Mouse (Mus musculus): ENCODE results near the gene Zscan29.
A peak's percentile ranks its signal among the peaks of the same experiment; 100 is the strongest.
"Not testable (repeated sequence)": the region's sequence is repeated elsewhere in the genome, so short reads cannot be mapped to it uniquely, and the experiment has no call there.

The Zscan29 gene

DNA sequence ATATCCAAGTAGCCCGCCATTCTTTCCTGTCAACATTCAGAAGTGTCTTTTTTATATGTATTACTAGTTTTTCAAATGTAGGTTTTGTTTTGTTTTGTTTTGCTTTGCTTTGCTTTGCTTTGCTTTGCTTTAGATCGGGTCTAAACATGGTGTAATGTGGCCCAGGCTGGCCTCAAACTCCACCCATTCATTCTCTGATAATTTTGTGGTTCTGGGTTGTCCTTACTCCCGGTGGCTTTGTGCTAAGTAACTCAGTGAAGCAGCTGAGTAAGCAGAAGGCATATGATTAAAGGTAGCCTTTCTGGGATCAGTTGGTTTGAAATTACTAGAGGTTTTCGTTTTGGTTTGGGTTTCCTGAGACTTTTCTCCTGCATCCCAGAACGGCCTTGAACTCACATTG is 21.2 kb downstream of the Zscan29 start:
- H3K36me3 ChIP-seq (ENCODE audit: control insufficient read depth, insufficient read depth, low read length, poor library complexity, severe bottlenecking) = peaks cover 8% of the 10 kb centered on the region
- no peak for DNase-seq (ENCODE audit: low read depth, low spot score)
- no peaks in the 10 kb centered on the region for H3K27me3 ChIP-seq (ENCODE audit: control insufficient read depth, insufficient read depth, low read length, poor library complexity, severe bottlenecking)

DNA sequence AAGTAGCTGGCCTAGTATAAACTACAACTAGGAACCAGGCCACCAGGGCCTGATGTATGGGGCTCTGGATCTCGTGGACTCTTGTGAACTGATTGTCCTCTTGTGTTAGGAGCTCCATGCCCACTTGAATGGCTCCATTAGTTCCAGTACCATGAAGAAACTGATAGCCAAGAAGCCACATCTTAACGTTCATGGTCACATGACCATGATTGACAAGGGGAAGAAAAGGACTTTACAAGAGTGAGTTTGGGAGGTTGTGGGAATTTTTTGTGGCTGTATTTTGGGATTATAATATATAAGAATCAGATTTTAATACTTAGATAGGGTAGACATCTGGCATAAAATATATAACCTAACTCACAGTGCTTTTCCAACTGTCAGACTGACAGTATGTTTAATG is 28.5 kb downstream of the Zscan29 start:
- DNase-seq (ENCODE audit: low read depth, low spot score) = no peak
- Histone ChIP-seq H3K36me3 (ENCODE audit: control insufficient read depth, insufficient read depth, low read length, poor library complexity, severe bottlenecking) (peaks cover 10% of the 10 kb centered on the region; the same call in 1 of the 2 replicates), H3K27me3 (ENCODE audit: control insufficient read depth, insufficient read depth, low read length, poor library complexity, severe bottlenecking) (no peaks in the 10 kb centered on the region)

- H3K36me3 ChIP-seq (ENCODE audit: control insufficient read depth, insufficient read depth, low read length, poor library complexity, severe bottlenecking) = peaks cover 2% of the 10 kb centered on the region; the same call in 1 of the 2 replicates
- DNase-seq (ENCODE audit: low read depth, low spot score) = no peak
- H3K27me3 ChIP-seq (ENCODE audit: control insufficient read depth, insufficient read depth, low read length, poor library complexity, severe bottlenecking) = no peaks in the 10 kb centered on the region
Measured at GRCm38 (mm10) chr2:121141216-121142035, 29.5 kb downstream of the Zscan29 start.

DNA sequence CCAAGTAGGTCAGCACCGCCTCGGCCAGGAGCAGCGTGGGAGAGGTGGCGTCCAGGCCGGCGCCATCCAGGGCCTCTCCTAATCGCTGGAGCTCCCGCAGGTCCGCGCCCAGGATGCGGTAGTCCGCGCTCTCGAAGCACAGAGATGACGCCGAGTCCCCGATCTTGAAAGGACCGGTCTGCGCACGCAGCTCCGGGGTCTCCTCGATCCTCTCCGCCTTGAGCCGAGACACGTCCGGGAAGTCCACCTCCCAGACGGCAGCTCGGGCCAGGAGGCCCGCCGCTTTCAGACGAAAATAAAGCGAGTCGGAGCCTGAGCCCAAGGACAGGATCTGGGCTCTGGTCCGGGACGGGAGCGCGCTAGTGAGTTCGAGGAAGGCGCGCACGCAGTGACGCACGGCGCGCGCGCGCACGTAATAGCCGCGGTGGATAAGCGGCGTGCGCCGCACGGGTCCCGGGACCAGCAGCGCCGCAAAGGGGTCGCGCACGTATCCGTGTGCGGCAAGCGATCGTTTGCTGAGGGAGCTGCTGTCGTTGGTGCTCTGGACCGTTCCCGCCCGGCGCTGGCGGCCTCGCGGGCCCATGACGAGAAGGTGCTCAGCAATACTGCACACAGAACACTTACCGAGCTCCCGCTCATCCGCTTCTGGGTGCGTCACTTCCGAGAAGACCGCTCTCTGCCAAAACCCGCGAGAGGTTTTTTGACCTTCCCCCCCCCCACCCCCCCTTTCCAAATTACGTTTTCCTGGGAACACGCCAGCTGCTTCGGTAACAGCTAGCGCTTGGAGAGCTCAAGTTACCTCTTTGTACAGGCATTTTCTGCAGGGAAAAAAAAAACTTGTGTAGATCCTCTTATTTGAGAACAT is 30.7 kb downstream of the Zscan29 start, which contains the start of the genes Adal and Lcmt2:
TSS of gene Adal (plus strand) at position 411 of the 865 bp plus-strand sequence.
TSS of gene Lcmt2 (minus strand) at position 636 of the 865 bp plus-strand sequence.
- Histone ChIP-seq H3K36me3 (ENCODE audit: control insufficient read depth, insufficient read depth, low read length, poor library complexity, severe bottlenecking) (peaks cover 2% of the 10 kb centered on the region; the same call in 1 of the 2 replicates), H3K27me3 (ENCODE audit: control insufficient read depth, insufficient read depth, low read length, poor library complexity, severe bottlenecking) (no peaks in the 10 kb centered on the region)
- DNase-seq (ENCODE audit: low read depth, low spot score) = peak; percentile 86

DNA sequence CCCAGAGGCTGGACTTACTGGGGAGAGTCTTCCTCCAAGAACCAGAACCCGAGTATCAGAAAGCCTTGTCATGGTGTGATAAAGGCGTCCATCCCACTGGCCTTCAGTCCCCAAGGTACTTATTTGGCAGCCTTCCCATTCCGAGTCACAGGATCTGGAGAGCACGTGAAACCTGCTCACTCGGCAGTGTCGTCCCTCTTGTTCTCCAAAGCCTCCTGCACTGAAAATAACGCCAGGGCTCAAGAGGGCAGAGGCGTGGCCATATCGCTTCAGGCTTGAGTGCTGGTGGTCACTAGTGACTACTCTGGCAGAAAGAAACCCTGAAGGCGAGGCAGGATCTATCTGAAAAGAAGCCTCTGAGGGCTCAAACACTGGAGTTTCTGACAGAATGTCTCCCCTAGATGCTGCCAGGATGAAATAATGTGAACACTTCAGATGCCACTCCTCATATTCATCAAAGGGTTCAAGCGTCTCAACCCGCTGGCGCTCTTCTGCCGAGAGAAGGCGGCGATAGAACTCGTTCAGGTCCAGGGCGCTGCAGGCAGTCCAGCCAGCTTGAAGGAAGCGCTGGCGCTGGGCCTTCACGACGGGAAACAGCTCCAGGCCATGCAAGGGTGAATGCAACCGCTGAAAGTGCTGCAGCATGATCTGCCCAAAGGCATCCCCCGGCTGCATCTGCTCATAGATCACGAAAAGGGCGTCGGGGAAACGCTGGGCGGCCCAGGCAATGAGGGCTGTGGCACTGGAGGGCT is 31.5 kb downstream of the Zscan29 start:
- peak; percentile 6 for DNase-seq (ENCODE audit: low read depth, low spot score)
- H3K27me3 ChIP-seq (ENCODE audit: control insufficient read depth, insufficient read depth, low read length, poor library complexity, severe bottlenecking) = no peaks in the 10 kb centered on the region
- peaks cover 2% of the 10 kb centered on the region; the same call in 1 of the 2 replicates for H3K36me3 ChIP-seq (ENCODE audit: control insufficient read depth, insufficient read depth, low read length, poor library complexity, severe bottlenecking)

DNA sequence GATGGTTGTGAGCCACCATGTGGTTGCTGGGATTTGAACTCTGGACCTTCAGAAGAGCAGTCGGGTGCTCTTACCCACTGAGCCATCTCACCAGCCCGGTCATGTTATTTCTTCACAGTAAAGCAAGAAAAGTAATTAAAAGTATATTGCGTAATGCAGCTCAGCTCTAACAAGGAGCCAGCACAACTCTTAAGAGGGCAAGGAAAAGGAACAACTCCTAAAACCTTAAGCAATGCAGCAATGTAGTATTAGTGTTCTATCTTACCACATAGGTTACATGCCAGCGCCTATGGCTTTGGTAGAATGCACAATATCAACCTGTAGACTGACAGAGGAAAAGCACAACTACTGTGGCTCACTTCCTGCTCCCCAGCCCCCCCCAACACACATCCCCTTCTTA is 33.6 kb downstream of the Zscan29 start:
- Histone ChIP-seq H3K36me3 (ENCODE audit: control insufficient read depth, insufficient read depth, low read length, poor library complexity, severe bottlenecking) (no peaks in the 10 kb centered on the region), H3K27me3 (ENCODE audit: control insufficient read depth, insufficient read depth, low read length, poor library complexity, severe bottlenecking) (no peaks in the 10 kb centered on the region)
- DNase-seq (ENCODE audit: low read depth, low spot score) = peak; percentile 15

DNA sequence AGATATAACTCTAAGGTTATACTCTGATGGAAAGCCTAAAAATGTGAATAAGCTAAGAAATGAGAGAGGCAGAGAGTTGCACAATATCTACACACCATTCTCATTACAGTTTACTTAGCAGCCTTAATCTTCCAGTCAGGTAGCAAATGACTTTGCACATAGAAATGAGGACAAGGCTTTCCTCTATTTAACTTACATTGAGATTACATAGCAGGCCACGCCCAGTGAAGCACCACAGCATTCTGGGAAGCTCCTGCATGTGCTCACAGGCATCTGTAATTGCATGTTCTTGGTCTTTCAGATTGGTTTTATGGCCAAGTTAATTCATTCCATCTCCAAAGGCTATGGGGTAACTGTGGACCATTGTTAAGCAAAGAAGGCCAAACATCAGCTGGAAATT is 38.1 kb downstream of the Zscan29 start:
- H3K36me3 ChIP-seq (ENCODE audit: control insufficient read depth, insufficient read depth, low read length, poor library complexity, severe bottlenecking) = no peaks in the 10 kb centered on the region
- no peaks in the 10 kb centered on the region for H3K27me3 ChIP-seq (ENCODE audit: control insufficient read depth, insufficient read depth, low read length, poor library complexity, severe bottlenecking)
- no peak for DNase-seq (ENCODE audit: low read depth, low spot score)

GRCm38 (mm10) chr2:121128865-121129620 is 41.9 kb downstream of the Zscan29 start:
- H3K27me3 ChIP-seq (ENCODE audit: control insufficient read depth, insufficient read depth, low read length, poor library complexity, severe bottlenecking) = no peaks in the 10 kb centered on the region
- no peaks in the 10 kb centered on the region for H3K36me3 ChIP-seq (ENCODE audit: control insufficient read depth, insufficient read depth, low read length, poor library complexity, severe bottlenecking)
- DNase-seq (ENCODE audit: low read depth, low spot score) = no peak

DNA sequence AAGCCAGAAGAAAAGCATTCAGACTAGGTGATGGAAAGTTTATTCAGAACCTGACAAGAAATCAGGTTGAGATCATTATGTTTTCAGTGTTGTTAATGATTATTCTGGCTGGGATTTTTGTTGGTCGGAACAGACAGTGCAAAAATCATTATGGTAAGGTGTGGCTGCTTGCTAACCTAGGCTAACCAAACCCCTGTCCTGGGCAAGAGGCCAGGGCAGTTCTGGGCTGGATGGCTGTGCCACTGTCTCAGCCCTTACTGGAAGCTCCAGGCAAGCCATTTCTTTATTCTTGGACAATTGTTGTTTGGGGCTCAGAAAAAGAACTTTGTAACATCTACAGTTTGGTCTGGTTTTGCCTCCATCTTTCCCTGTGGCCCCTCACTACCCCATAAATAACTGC is 43.4 kb downstream of the Zscan29 start:
- H3K27me3 ChIP-seq (ENCODE audit: control insufficient read depth, insufficient read depth, low read length, poor library complexity, severe bottlenecking) = no peaks in the 10 kb centered on the region
- no peak for DNase-seq (ENCODE audit: low read depth, low spot score)

DNA sequence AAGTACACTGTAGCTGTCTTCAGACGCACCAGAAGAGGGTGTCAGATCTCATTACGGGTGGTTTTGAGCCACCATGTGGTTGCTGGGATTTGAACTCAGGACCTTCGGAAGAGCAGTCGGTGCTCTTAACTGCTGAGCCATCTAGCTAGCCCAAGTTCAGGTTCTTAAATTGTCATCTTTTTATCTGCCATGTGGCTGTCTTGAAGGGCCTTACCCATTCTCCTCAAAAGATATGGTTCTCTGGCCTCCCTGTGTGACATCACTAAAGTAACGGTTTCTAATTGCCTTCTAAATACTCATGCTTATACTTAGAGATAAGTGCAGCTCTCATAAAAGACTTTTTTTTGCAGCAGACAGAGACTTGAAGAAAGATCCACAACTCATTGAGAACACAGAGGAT is 44.6 kb downstream of the Zscan29 start:
- H3K27me3 ChIP-seq (ENCODE audit: control insufficient read depth, insufficient read depth, low read length, poor library complexity, severe bottlenecking); DNase-seq (ENCODE audit: low read depth, low spot score); H3K36me3 ChIP-seq (ENCODE audit: control insufficient read depth, insufficient read depth, low read length, poor library complexity, severe bottlenecking): not testable (repeated sequence)

More for the DNA sequence above, 43.4 kb downstream of the Zscan29 start:
- no peaks in the 10 kb centered on the region for H3K36me3 ChIP-seq (ENCODE audit: control insufficient read depth, insufficient read depth, low read length, poor library complexity, severe bottlenecking)

DNA sequence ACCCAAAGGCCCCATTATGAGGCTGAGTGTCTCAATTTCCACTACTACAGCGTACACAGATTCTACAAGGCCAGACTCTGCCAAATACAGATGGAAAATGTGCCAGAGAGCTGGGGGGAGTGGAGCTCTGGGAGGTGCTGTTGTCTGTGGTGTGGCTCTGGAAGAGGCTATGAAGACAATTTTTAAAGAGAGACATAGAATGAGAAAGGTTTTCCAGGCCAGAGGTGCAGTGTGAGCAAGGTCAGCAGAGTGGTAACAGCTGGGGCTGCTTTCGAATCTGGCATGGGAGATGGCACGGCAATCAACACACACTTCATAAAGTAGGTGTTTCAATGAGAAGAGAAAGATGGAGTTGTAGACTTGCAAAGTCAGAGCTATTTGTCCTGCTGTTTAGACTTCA is 51.7 kb downstream of the Zscan29 start:
- Histone ChIP-seq H3K36me3 (ENCODE audit: control insufficient read depth, insufficient read depth, low read length, poor library complexity, severe bottlenecking) (no peaks in the 10 kb centered on the region), H3K27me3 (ENCODE audit: control insufficient read depth, insufficient read depth, low read length, poor library complexity, severe bottlenecking) (no peaks in the 10 kb centered on the region; the same call in 1 of the 2 replicates)
- DNase-seq (ENCODE audit: low read depth, low spot score) = no peak

DNA sequence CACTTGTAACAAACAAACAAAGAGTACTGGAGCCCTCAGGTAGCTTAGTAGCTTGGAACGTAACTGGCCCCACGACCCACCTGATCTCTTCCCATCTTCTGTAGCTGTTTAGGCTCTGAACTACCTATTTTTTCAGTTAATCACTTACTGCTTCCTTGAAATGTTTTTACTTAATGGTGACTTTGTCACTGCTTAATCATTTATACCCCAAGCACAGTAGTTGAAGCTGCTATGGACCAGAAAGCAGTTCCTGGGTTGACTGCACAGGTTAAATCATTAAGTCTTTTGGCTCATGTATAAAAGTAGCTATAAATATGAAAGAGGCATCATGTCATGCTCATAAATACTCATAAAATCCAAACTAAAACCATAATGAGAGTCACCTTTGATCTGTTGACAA is 55.5 kb downstream of the Zscan29 start:
- H3K36me3 ChIP-seq (ENCODE audit: control insufficient read depth, insufficient read depth, low read length, poor library complexity, severe bottlenecking) = no peaks in the 10 kb centered on the region
- H3K27me3 ChIP-seq (ENCODE audit: control insufficient read depth, insufficient read depth, low read length, poor library complexity, severe bottlenecking) = no peaks in the 10 kb centered on the region
- no peak for DNase-seq (ENCODE audit: low read depth, low spot score)

GRCm38 (mm10) chr2:121109695-121110094 is 61.2 kb downstream of the Zscan29 start, which contains the start of gene Tgm7:
Gene Tgm7, minus strand, starts transcription at chr2:121109795.
- DNase-seq (ENCODE audit: low read depth, low spot score) = no peak
- Histone ChIP-seq H3K36me3 (ENCODE audit: control insufficient read depth, insufficient read depth, low read length, poor library complexity, severe bottlenecking) (no peaks in the 10 kb centered on the region), H3K27me3 (ENCODE audit: control insufficient read depth, insufficient read depth, low read length, poor library complexity, severe bottlenecking) (no peaks in the 10 kb centered on the region; the same call in 1 of the 2 replicates)
